Mouse (Mus musculus) heart, embryonic 13.5 days (tissue): Measurements from ENCODE around the gene Prss41. TPM values are rescaled to one million over a fixed set of nuclear protein-coding genes. Genes with fewer than 3 reads are reported as not detected.
A peak's percentile ranks its signal among the peaks of the same experiment; 100 is the strongest.

ENCODE experiments used
- ATAC-seq: fragments of 200-750 bp; cut with Nextera tagmentation; 2 replicates; pipeline ENCODE4 v1.8.0; 2017; ENCODE audit warnings: moderate TSS enrichment; ENCODE audit not compliant: insufficient number of reproducible peaks, low FRiP score, low TSS enrichment; ENCODE audit errors: extremely low read depth
- H3K27ac ChIP-seq: fragments of 300-500 bp; sonication (generic); replicated peaks from 2 replicates; pipeline ENCODE4 v1.5.1; 2015; ENCODE audit warnings: moderate library complexity, mild to moderate bottlenecking, inconsistent platforms
- H3K27me3 ChIP-seq: fragments of 300-500 bp; sonication (generic); replicated peaks from 2 replicates; pipeline ENCODE4 v1.6.1; 2015; ENCODE audit warnings: mild to moderate bottlenecking, inconsistent platforms
- H3K36me3 ChIP-seq: fragments of 300-500 bp; sonication (generic); 2 replicates; pipeline ENCODE4 v1.6.1; 2015; ENCODE audit warnings: mild to moderate bottlenecking, inconsistent platforms
- H3K4me1 ChIP-seq: fragments of 300-500 bp; sonication (generic); 2 replicates; pipeline ENCODE4 v1.6.1; 2015; ENCODE audit warnings: inconsistent platforms
- H3K4me2 ChIP-seq: fragments of 300-500 bp; sonication (generic); 2 replicates; pipeline ENCODE4 v1.6.1; 2015; ENCODE audit warnings: inconsistent platforms, mild to moderate bottlenecking, moderate library complexity
- H3K4me3 ChIP-seq: fragments of 300-500 bp; sonication (generic); 2 replicates; pipeline ENCODE4 v1.5.1; 2015; ENCODE audit warnings: moderate library complexity, mild to moderate bottlenecking, inconsistent platforms
- H3K9ac ChIP-seq: fragments of 300-500 bp; sonication (generic); 2 replicates; pipeline ENCODE4 v1.6.1; 2015; ENCODE audit warnings: inconsistent platforms, mild to moderate bottlenecking, moderate library complexity
- H3K9me3 ChIP-seq: fragments of 300-500 bp; sonication (generic); 2 replicates; pipeline ENCODE4 v1.6.1; 2016; ENCODE audit warnings: inconsistent platforms
- WGBS: fragments of 180-500 bp; shearing (Covaris S2); methylation state at CpG from one replicate; pipeline ENCODE4 v1.1.7; 2015; ENCODE audit warnings: mixed read lengths; 5-methylcytosine and 5-hydroxymethylcytosine counted together
- microRNA-seq: library from miRNA; unstranded; fragments of <30 nt; microRNA quantifications from one replicate; pipeline ENCODE4, GENCODE M21; 2016
- polyA plus RNA-seq: library from polyadenylated mRNA; unstranded; fragments of >200 nt; fragmentation: Nextera tagmentation; extraction: Ambion mirVana; gene quantifications from 2 replicates; pipeline ENCODE4 v1.2.1, GENCODE M21; 2015

The Prss41 gene
- polyA plus RNA-seq, 1 experiment from 2014 or later: 0.29 TPM

DNA sequence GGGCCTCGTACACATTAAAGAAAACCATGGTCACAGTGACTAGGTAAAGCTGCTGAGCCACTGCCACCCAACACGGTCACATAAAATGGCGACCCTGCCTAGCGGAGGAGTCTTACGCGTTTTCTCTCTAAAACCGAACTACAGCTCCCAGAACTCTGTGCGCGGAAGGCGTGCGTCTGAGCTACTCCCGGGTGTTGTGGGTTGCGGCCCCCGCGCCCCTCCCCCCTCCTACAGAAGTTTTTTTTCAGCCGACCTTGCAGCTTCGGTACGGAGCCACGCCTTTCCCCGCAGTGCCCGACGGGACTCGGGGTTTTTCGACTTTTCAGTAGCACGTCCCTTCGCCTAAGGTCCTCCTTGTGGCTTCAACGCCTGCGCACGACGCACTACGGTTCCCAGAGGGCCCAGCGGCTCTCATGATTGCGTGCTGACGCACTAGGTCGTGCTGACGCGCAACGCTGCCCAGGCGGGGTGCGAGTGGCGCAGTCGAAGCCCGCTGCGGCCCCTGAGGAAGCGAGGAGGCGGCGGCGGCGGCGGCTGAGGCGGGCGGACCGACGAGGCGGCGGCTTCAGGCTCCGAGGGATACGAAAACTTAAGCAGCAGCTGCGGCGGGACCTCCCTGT, 41.1 kb downstream of the Prss41 start:
- WGBS: under 1% methylated on average over 60 of the region's 60 CpGs
- Histone ChIP-seq H3K36me3 (peaks cover 15% of the 10 kb centered on the region), H3K27ac (peak overlapping the region; percentile 97), H3K4me2 (peak overlapping the region; percentile 92), H3K9me3 (no peaks in the 10 kb centered on the region), H3K4me3 (peak overlapping the region; percentile 86), H3K9ac (peak overlapping the region; percentile 99), H3K27me3 (no peaks in the 10 kb centered on the region), H3K4me1 (peaks cover 35% of the 10 kb centered on the region)
- ATAC-seq: peak; percentile 92

DNA sequence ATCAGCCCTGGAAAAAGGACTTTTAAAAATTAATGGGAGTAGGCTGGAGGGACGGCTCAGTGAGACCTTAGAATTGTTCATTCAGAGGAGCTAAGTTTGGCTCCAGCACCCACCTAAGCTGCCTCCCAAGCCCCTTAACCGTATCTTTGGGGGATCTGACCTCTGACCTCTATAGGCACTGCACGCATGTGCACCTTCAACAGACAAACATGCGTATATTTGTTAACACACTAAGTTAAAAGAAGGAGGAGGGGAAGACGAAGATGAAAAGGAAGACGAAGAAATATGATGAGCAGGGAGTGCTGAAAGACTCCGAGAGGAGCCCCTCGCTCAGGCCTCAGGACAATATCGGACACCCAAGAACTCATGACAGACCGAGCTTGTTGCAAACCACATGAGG, 42.3 kb downstream of the Prss41 start:
- 0 out of 2 replicates have a peak, but pooled peaks cover 3% of the 10 kb centered on the region for H3K36me3 ChIP-seq
- no peaks in the 10 kb centered on the region for H3K9me3 ChIP-seq
- peaks cover 25% of the 10 kb centered on the region for H3K4me1 ChIP-seq
- no peak overlapping the region for H3K27ac ChIP-seq
- no peaks in the 10 kb centered on the region for H3K27me3 ChIP-seq
- no peak overlapping the region for H3K9ac ChIP-seq
- WGBS: 92% methylated on average over 10 of the region's 10 CpGs
- H3K4me2 ChIP-seq: no peak overlapping the region
- no peak for ATAC-seq
- no peak overlapping the region for H3K4me3 ChIP-seq

GRCm38 (mm10) chr17:23797316-23797715, 46.7 kb downstream of the Prss41 start:
- Histone ChIP-seq H3K4me1 (0 out of 2 replicates have a peak, but pooled peaks cover 2% of the 10 kb centered on the region), H3K27me3 (no peaks in the 10 kb centered on the region), H3K36me3 (peaks cover 6% of the 10 kb centered on the region; the same call in 1 of the 2 replicates), H3K4me3 (no peak overlapping the region), H3K9ac (no peak overlapping the region), H3K27ac (no peak overlapping the region), H3K4me2 (no peak overlapping the region), H3K9me3 (no peaks in the 10 kb centered on the region)
- no peak for ATAC-seq
- 57% methylated on average over 7 of the region's 7 CpGs for WGBS

DNA sequence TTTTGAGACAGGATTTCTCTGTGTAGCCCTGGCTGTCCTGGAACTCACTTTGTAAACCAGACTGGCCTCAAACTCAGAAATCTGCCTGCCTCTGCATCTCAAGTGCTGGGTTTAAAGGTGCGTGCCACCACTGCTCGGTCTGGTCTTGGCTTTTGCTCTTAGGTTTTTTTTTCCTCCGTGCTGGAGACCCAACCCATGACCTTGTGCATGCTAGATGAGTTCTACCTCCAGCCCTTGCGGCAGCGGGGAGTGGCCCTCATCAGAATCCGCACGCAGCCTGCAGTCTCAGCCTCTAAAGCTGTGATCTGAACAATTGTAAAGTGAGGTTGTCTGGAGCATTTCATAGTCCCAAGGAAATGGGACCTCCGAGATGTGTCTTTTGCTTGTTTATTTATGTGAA, 48.6 kb downstream of the Prss41 start:
- Histone ChIP-seq H3K4me2 (no peak overlapping the region), H3K36me3 (peaks cover 6% of the 10 kb centered on the region; the same call in 1 of the 2 replicates), H3K4me3 (no peak overlapping the region), H3K27ac (no peak overlapping the region), H3K9me3 (no peaks in the 10 kb centered on the region), H3K27me3 (no peaks in the 10 kb centered on the region), H3K4me1 (peaks cover 11% of the 10 kb centered on the region), H3K9ac (no peak overlapping the region)
- no peak for ATAC-seq
- 91% methylated on average over 8 of the region's 8 CpGs for WGBS

DNA sequence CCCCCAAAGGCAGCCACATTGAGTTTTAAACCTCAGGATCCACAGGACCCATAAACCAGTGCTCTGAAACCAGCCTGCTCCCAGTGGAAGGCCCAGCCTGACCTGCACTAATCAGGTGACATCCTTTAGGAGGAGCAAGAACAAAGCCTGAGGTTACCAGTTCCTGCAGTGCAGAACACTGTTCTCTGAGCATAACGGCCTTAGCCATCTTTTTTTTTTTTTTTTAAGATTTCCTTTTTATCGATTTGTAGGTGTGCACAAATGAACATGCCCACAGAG, 53.0 kb downstream of the Prss41 start:
- peak overlapping the region; percentile 88 for H3K9ac ChIP-seq
- 63% methylated on average over 2 of the region's 2 CpGs for WGBS
- no peak for ATAC-seq

GRCm38 (mm10) chr17:23790269-23791078, 53.5 kb downstream of the Prss41 start, which contains the start of gene Srrm2:
Gene Srrm2, plus strand, starts transcription at chr17:23790532.
- ATAC-seq: peak; percentile 33; the same call in 1 of the 2 replicates
- H3K27ac ChIP-seq: peak within 1 kb of the TSS; percentile 90
- peak within 1 kb of the TSS; percentile 81 for H3K4me2 ChIP-seq
- no peaks in the 10 kb centered on the region for H3K27me3 ChIP-seq
- peak within 1 kb of the TSS; percentile 60 for H3K4me3 ChIP-seq
- 3% methylated on average over 29 of the region's 29 CpGs for WGBS
- peaks cover 30% of the 10 kb centered on the region for H3K4me1 ChIP-seq
- peaks cover 3% of the 10 kb centered on the region; the same call in 1 of the 2 replicates for H3K36me3 ChIP-seq
- no peaks in the 10 kb centered on the region for H3K9me3 ChIP-seq
- H3K9ac ChIP-seq: peak within 1 kb of the TSS; percentile 88

More for the DNA sequence above, 53.0 kb downstream of the Prss41 start:
- Histone ChIP-seq H3K36me3 (peaks cover 3% of the 10 kb centered on the region; the same call in 1 of the 2 replicates), H3K27ac (peak overlapping the region; percentile 90), H3K27me3 (no peaks in the 10 kb centered on the region), H3K4me3 (peak overlapping the region; percentile 60), H3K4me2 (peak overlapping the region; percentile 81), H3K4me1 (peaks cover 25% of the 10 kb centered on the region), H3K9me3 (no peaks in the 10 kb centered on the region)

- no peak for ATAC-seq
- Histone ChIP-seq H3K36me3 (peaks cover 3% of the 10 kb centered on the region; the same call in 1 of the 2 replicates), H3K4me3 (peak overlapping the region; percentile 60), H3K9ac (peak overlapping the region; percentile 88), H3K27ac (peak overlapping the region; percentile 90), H3K4me2 (peak overlapping the region; percentile 81), H3K27me3 (no peaks in the 10 kb centered on the region), H3K9me3 (no peaks in the 10 kb centered on the region), H3K4me1 (peaks cover 31% of the 10 kb centered on the region)
- WGBS: 11% methylated on average over 8 of the region's 8 CpGs
Measured at GRCm38 (mm10) chr17:23789749-23790268, 54.2 kb downstream of the Prss41 start.

DNA sequence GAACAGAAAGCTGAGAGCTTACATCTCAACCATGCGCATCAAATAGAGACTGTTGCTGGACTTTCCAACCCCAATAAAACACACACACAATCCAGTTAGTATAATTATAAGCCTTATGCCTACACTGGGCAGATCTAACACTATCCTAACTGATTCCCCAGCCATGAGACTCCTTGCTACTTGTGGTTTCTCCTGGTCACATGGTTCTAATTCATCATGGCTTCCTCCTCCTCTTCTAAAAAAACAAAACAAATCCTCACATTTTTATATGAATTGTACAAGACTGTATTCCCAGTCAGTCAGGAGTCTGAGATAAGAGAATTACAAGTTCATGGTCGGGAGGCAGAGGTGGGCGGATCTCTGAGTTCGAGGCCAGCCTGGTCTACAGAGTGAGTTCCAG, 55.0 kb downstream of the Prss41 start:
- no peaks in the 10 kb centered on the region for H3K9me3 ChIP-seq
- H3K4me3 ChIP-seq: no peak overlapping the region
- H3K27ac ChIP-seq: no peak overlapping the region
- peaks cover 31% of the 10 kb centered on the region for H3K4me1 ChIP-seq
- H3K36me3 ChIP-seq: peaks cover 3% of the 10 kb centered on the region; the same call in 1 of the 2 replicates
- no peak overlapping the region for H3K9ac ChIP-seq
- H3K4me2 ChIP-seq: no peak overlapping the region
- no peaks in the 10 kb centered on the region for H3K27me3 ChIP-seq
- ATAC-seq: no peak
- 78% methylated on average over 4 of the region's 4 CpGs for WGBS

Small RNAs within 50 kb of the gene (microRNA-seq; reads per million reads assigned to microRNA genes)
- 0.82 reads per million for gene Mir5125

Other genes with a start within 250 kb of the Prss41 start
- 9.2 and 9.3 TPM in 2 replicates for gene Zfp13, start 244.7 kb downstream of the Prss41 start, polyA plus RNA-seq
- gene Zscan10, start 243.3 kb downstream of the Prss41 start, polyA plus RNA-seq: not detected in 2 replicates
- gene Mmp25, start 198.9 kb downstream of the Prss41 start, polyA plus RNA-seq: 0.32 and 0.62 TPM in 2 replicates
- gene Bicdl2, start 183.7 kb downstream of the Prss41 start, polyA plus RNA-seq: 0.17 and 0.41 TPM in 2 replicates
- 297 and 312 TPM in 2 replicates for gene Hcfc1r1, start 170.6 kb downstream of the Prss41 start, polyA plus RNA-seq
- 32.4 and 37.3 TPM in 2 replicates for gene Thoc6, start 170.3 kb downstream of the Prss41 start, polyA plus RNA-seq
- 118 and 140 TPM in 2 replicates for gene Tnfrsf12a, start 166.7 kb downstream of the Prss41 start, polyA plus RNA-seq
- 9.4 and 10.7 TPM in 2 replicates for gene Cldn6, start 164.9 kb downstream of the Prss41 start, polyA plus RNA-seq
- 0.29 and 0.32 TPM in 2 replicates for gene Cldn9, start 160.1 kb downstream of the Prss41 start, polyA plus RNA-seq
- gene 1520401A03Rik, start 121.4 kb downstream of the Prss41 start, polyA plus RNA-seq: 0.11 TPM in 1 of 2 replicates, not detected in the other
- gene Pkmyt1, start 117.8 kb downstream of the Prss41 start, polyA plus RNA-seq: 30.9 and 31.0 TPM in 2 replicates
- gene Paqr4, start 103.3 kb downstream of the Prss41 start, polyA plus RNA-seq: 12.3 and 12.6 TPM in 2 replicates
- 0.09 and 0.32 TPM in 2 replicates for gene Kremen2, start 98.3 kb downstream of the Prss41 start, polyA plus RNA-seq
- gene Flywch1, start 72.6 kb downstream of the Prss41 start, polyA plus RNA-seq: 52.1 and 54.1 TPM in 2 replicates
- gene Flywch2, start 58.1 kb downstream of the Prss41 start, polyA plus RNA-seq: 5.8 and 7.4 TPM in 2 replicates
- gene Srrm2, start 53.6 kb downstream of the Prss41 start, polyA plus RNA-seq: 319 and 327 TPM in 2 replicates
- 875 and 1,018 TPM in 2 replicates for gene Elob, start 15.0 kb downstream of the Prss41 start, polyA plus RNA-seq
- gene Prss33, start 8.1 kb downstream of the Prss41 start, polyA plus RNA-seq: not detected in 2 replicates
- gene Prss32, start 317 bp downstream of the Prss41 start, polyA plus RNA-seq: 0.15 TPM in 1 of 2 replicates, not detected in the other
- gene Prss21, start 23.9 kb upstream of the Prss41 start, polyA plus RNA-seq: not detected in 2 replicates
- gene Dcpp1, start 36.7 kb upstream of the Prss41 start, polyA plus RNA-seq: 0.32 TPM in 1 of 2 replicates, not detected in the other
- not detected in 2 replicates for gene Dcpp2, start 36.7 kb upstream of the Prss41 start, polyA plus RNA-seq
- not detected in 2 replicates for gene Dcpp3, start 73.3 kb upstream of the Prss41 start, polyA plus RNA-seq
- gene Sbp, start 97.5 kb upstream of the Prss41 start, polyA plus RNA-seq: not detected in 2 replicates
- not detected in 2 replicates for gene Sbpl, start 111.1 kb upstream of the Prss41 start, polyA plus RNA-seq
- gene Prss30, start 136.4 kb upstream of the Prss41 start, polyA plus RNA-seq: 0.10 TPM in 1 of 2 replicates, not detected in the other
- 0.15 TPM in 1 of 2 replicates, not detected in the other for gene Prss22, start 153.9 kb upstream of the Prss41 start, polyA plus RNA-seq
- gene Prss27, start 194.0 kb upstream of the Prss41 start, polyA plus RNA-seq: 0.34 and 0.35 TPM in 2 replicates
- 39.9 and 40.8 TPM in 2 replicates for gene Kctd5, start 229.3 kb upstream of the Prss41 start, polyA plus RNA-seq